Mouse (Mus musculus) hindbrain, embryonic 13.5 days (tissue): Measurements from ENCODE around the gene 4930402H24Rik. TPM values are rescaled to one million over a fixed set of nuclear protein-coding genes. Genes with fewer than 3 reads are reported as not detected.

Source experiments
- ATAC-seq: fragments of 200-750 bp; cut with Nextera tagmentation; 2 replicates; pipeline ENCODE4 v1.8.0; 2017; ENCODE audit warnings: moderate TSS enrichment; ENCODE audit not compliant: low FRiP score
- H3K27ac ChIP-seq: fragments of 300-500 bp; sonication (generic); 2 replicates; pipeline ENCODE4 v1.5.1; 2015; ENCODE audit warnings: inconsistent platforms, mild to moderate bottlenecking, moderate library complexity
- H3K27me3 ChIP-seq: fragments of 300-500 bp; sonication (generic); 2 replicates; pipeline ENCODE4 v1.6.1; 2015; ENCODE audit warnings: mild to moderate bottlenecking, inconsistent platforms
- H3K36me3 ChIP-seq: fragments of 300-500 bp; sonication (generic); 2 replicates; pipeline ENCODE4 v1.6.1; 2015; ENCODE audit warnings: mild to moderate bottlenecking, inconsistent platforms
- H3K4me1 ChIP-seq: fragments of 300-500 bp; sonication (generic); replicated peaks from 2 replicates; pipeline ENCODE4 v1.6.1; 2015; ENCODE audit warnings: inconsistent platforms
- H3K4me2 ChIP-seq: fragments of 300-500 bp; sonication (generic); 2 replicates; pipeline ENCODE4 v1.6.1; 2015; ENCODE audit warnings: inconsistent platforms, mild to moderate bottlenecking, moderate library complexity
- H3K4me3 ChIP-seq: fragments of 300-500 bp; sonication (generic); 2 replicates; pipeline ENCODE4 v1.5.1; 2015; ENCODE audit warnings: mild to moderate bottlenecking, inconsistent platforms
- H3K9ac ChIP-seq: fragments of 300-500 bp; sonication (generic); 2 replicates; pipeline ENCODE4 v1.6.1; 2015; ENCODE audit warnings: mild to moderate bottlenecking, inconsistent platforms
- H3K9me3 ChIP-seq: fragments of 300-500 bp; sonication (generic); 2 replicates; pipeline ENCODE4 v1.6.1; 2016; ENCODE audit warnings: inconsistent platforms
- WGBS: fragments of 180-500 bp; shearing (Covaris S2); methylation state at CpG from one replicate; pipeline ENCODE4 v1.1.7; 2015; 5-methylcytosine and 5-hydroxymethylcytosine counted together
- polyA plus RNA-seq: library from polyadenylated mRNA; unstranded; fragments of >200 nt; fragmentation: Nextera tagmentation; extraction: Ambion mirVana; gene quantifications from 2 replicates; pipeline ENCODE4 v1.2.1, GENCODE M21; 2015

The 4930402H24Rik gene
- polyA plus RNA-seq, 1 experiment from 2014 or later = 96.1 TPM

GRCm38 (mm10) chr2:130743576-130743975, 162.6 kb downstream of the 4930402H24Rik start:
- H3K9ac ChIP-seq = no peak overlapping the region
- no peaks in the 10 kb centered on the region for H3K4me1 ChIP-seq
- no peak for ATAC-seq
- 100% methylated on average over 1 of the region's 1 CpGs for WGBS
- no peak overlapping the region for H3K4me3 ChIP-seq
- no peaks in the 10 kb centered on the region for H3K27me3 ChIP-seq
- no peak overlapping the region for H3K4me2 ChIP-seq
- 0 out of 2 replicates have a peak, but pooled peaks cover 4% of the 10 kb centered on the region for H3K9me3 ChIP-seq
- H3K36me3 ChIP-seq = peaks cover 100% of the 10 kb centered on the region
- no peak overlapping the region for H3K27ac ChIP-seq

GRCm38 (mm10) chr2:130740096-130740495, 166.1 kb downstream of the 4930402H24Rik start:
- no peak overlapping the region for H3K4me3 ChIP-seq
- H3K27ac ChIP-seq = no peak overlapping the region
- no peaks in the 10 kb centered on the region for H3K27me3 ChIP-seq
- no peaks in the 10 kb centered on the region for H3K4me1 ChIP-seq
- WGBS = 44% methylated on average over 4 of the region's 4 CpGs
- H3K9me3 ChIP-seq = no peaks in the 10 kb centered on the region
- peaks cover 100% of the 10 kb centered on the region for H3K36me3 ChIP-seq
- no peak for ATAC-seq
- no peak overlapping the region for H3K4me2 ChIP-seq
- H3K9ac ChIP-seq = no peak overlapping the region

- WGBS = 74% methylated on average over 6 of the region's 6 CpGs
- Histone ChIP-seq H3K27me3 (no peaks in the 10 kb centered on the region), H3K4me3 (no peak overlapping the region), H3K4me1 (no peaks in the 10 kb centered on the region), H3K27ac (no peak overlapping the region), H3K9me3 (no peaks in the 10 kb centered on the region), H3K9ac (no peak overlapping the region), H3K4me2 (no peak overlapping the region), H3K36me3 (peaks cover 99% of the 10 kb centered on the region)
- no peak for ATAC-seq
Measured at GRCm38 (mm10) chr2:130738019-130738418, 168.2 kb downstream of the 4930402H24Rik start.

- WGBS = 90% methylated on average over 5 of the region's 5 CpGs
- ATAC-seq = no peak
- H3K36me3 ChIP-seq = peaks cover 97% of the 10 kb centered on the region
Measured at GRCm38 (mm10) chr2:130735281-130735680, 170.9 kb downstream of the 4930402H24Rik start.

GRCm38 (mm10) chr2:130733444-130733843, 172.8 kb downstream of the 4930402H24Rik start:
- no peaks in the 10 kb centered on the region for H3K27me3 ChIP-seq
- H3K4me2 ChIP-seq = no peak overlapping the region
- H3K4me3 ChIP-seq = no peak overlapping the region
- no peaks in the 10 kb centered on the region for H3K4me1 ChIP-seq
- H3K27ac ChIP-seq = no peak overlapping the region
- no peaks in the 10 kb centered on the region for H3K9me3 ChIP-seq
- ATAC-seq = no peak
- no peak overlapping the region for H3K9ac ChIP-seq
- H3K36me3 ChIP-seq = peaks cover 97% of the 10 kb centered on the region
- WGBS = 100% methylated on average over 2 of the region's 3 CpGs

More at GRCm38 (mm10) chr2:130735281-130735680, 170.9 kb downstream of the 4930402H24Rik start:
- H3K27ac ChIP-seq = no peak overlapping the region
- no peak overlapping the region for H3K9ac ChIP-seq
- no peaks in the 10 kb centered on the region for H3K9me3 ChIP-seq
- H3K4me3 ChIP-seq = no peak overlapping the region
- no peak overlapping the region for H3K4me2 ChIP-seq
- H3K4me1 ChIP-seq = no peaks in the 10 kb centered on the region
- no peaks in the 10 kb centered on the region for H3K27me3 ChIP-seq

DNA sequence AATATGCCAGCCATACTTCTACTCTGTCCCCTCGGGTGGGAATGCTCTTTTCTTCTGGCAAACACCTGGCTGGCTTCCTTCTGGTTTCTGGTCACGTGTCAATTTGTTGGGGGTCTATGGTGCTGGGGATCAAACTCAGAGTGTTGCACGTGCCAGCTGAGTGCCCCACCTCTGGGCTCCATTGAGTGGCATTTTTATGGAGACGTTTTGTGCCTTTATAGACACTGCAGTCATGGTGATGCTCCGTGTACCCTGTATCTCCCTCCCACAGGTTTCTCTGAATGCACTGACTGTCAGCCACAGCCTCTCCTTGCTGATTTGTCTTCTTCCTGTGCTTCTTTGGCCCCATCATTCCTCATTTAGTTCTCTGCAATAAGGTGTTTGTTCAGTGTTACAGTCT, 174.4 kb downstream of the 4930402H24Rik start:
- H3K9me3 ChIP-seq = no peaks in the 10 kb centered on the region
- no peak overlapping the region for H3K4me2 ChIP-seq
- H3K36me3 ChIP-seq = peaks cover 97% of the 10 kb centered on the region
- no peaks in the 10 kb centered on the region for H3K27me3 ChIP-seq
- no peak overlapping the region for H3K4me3 ChIP-seq
- no peak overlapping the region for H3K27ac ChIP-seq
- H3K9ac ChIP-seq = no peak overlapping the region
- H3K4me1 ChIP-seq = no peaks in the 10 kb centered on the region
- ATAC-seq = no peak
- 81% methylated on average over 5 of the region's 5 CpGs for WGBS

DNA sequence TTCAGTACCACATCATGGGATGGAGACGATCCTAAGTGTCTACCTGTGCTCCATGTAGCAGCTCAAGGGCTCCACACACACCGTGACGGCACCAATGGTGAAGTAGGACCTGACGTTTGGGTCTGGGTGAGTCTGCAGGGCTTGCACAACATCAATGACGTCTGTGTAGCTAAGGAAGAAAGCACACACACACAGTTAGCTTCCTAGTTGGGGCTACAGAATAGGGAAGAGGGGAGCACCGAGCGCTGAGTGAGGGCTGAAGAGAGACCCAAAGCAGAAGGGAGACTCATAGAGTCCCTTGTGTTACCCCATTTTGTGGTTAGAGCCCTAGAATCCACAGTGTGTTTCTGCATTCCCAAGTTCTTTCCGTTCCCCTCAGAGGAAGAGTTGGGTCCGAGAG, 175.5 kb downstream of the 4930402H24Rik start:
- Histone ChIP-seq H3K4me1 (no peaks in the 10 kb centered on the region), H3K27me3 (no peaks in the 10 kb centered on the region), H3K36me3 (peaks cover 97% of the 10 kb centered on the region), H3K4me2 (no peak overlapping the region), H3K4me3 (no peak overlapping the region), H3K9ac (no peak overlapping the region), H3K9me3 (no peaks in the 10 kb centered on the region), H3K27ac (no peak overlapping the region)
- WGBS = 94% methylated on average over 9 of the region's 9 CpGs
- ATAC-seq = no peak

DNA sequence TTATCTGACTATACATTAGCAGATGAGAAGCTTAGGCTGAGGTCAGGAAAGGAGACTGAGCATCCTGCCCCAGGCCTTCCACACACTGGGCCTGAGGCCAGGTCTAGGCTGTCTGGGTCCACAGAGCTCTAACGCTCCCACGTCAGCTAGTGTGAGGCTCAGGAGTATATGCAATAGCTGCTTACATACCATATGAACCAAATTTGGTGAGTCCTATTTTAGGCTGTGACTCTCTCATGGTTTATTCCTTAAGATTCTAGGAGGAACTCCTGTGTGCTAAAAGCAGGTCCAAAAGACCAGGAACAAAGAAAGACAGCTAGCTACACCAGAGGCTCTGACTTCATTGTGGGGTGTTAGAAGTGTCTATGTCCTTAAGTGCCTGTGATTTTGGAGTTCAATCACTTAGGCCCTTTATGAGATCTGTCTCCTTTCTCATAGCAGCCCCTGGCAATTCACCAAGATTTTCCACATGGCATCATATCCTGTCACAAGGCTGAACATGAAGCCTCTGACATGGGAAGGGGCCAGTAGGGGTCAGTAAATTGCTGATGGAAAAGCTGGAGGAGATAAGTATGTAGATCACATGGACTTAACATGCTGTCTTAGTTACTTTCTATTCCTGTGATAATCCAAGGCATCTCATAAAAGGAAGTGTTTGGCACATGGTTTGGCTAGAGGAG, 177.2 kb downstream of the 4930402H24Rik start:
- Histone ChIP-seq H3K36me3 (peaks cover 97% of the 10 kb centered on the region), H3K4me3 (no peak overlapping the region), H3K4me1 (no peaks in the 10 kb centered on the region), H3K9ac (no peak overlapping the region), H3K27me3 (no peaks in the 10 kb centered on the region), H3K27ac (no peak overlapping the region), H3K9me3 (no peaks in the 10 kb centered on the region), H3K4me2 (no peak overlapping the region)
- WGBS = 97% methylated on average over 2 of the region's 2 CpGs
- ATAC-seq = no peak

- no peak for ATAC-seq
- no peak overlapping the region for H3K4me2 ChIP-seq
- no peak overlapping the region for H3K9ac ChIP-seq
- peaks cover 99% of the 10 kb centered on the region for H3K36me3 ChIP-seq
- no peaks in the 10 kb centered on the region for H3K27me3 ChIP-seq
- H3K9me3 ChIP-seq = no peaks in the 10 kb centered on the region
- no peak overlapping the region for H3K27ac ChIP-seq
- no peak overlapping the region for H3K4me3 ChIP-seq
- no peaks in the 10 kb centered on the region for H3K4me1 ChIP-seq
- 86% methylated on average over 1 of the region's 1 CpGs for WGBS
Measured at GRCm38 (mm10) chr2:130727752-130728151, 178.5 kb downstream of the 4930402H24Rik start.

DNA sequence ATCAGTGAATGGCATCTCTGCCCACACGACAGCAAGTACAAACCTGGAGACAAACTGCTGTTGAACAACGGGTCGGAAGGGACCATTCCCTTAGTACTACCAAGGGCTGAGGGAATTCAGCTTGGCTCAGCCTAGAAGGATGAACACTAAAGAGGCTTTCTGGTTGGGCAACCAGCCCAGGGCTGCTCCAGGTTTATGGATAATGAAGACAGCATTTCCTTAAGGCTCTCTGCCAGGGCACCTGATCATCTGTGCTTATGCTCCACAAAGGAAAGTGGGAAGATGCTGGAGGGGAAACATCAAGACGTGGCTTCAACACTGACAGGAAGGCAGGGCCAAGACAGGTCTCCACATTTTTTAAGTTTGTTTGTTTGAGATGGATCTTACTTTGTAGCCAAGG, 181.8 kb downstream of the 4930402H24Rik start:
- ATAC-seq = no peak
- Histone ChIP-seq H3K9me3 (no peaks in the 10 kb centered on the region), H3K36me3 (peaks cover 97% of the 10 kb centered on the region), H3K27me3 (no peaks in the 10 kb centered on the region), H3K4me2 (no peak overlapping the region), H3K4me1 (no peaks in the 10 kb centered on the region), H3K4me3 (no peak overlapping the region), H3K9ac (no peak overlapping the region), H3K27ac (no peak overlapping the region)
- 85% methylated on average over 4 of the region's 4 CpGs for WGBS

DNA sequence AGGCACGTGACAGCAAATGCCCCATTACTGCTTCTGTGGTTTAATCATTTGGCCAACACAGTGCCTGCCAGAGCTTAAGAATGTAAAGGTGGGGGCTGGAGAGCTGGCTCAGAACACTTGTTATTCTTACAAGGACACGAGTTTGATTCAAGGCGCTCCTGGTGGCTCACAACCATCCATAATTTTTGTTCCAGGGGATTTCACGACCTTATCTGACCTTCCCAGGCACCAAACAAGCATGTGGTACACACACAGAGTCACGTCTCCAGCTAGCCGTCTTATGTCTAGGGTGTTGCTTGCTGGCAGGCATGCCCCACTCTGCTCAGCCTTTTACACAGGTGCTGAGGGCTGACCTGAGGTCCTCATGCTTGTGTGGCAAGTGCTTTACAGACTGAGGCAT, 188.3 kb downstream of the 4930402H24Rik start:
- 77% methylated on average over 6 of the region's 6 CpGs for WGBS
- H3K4me2 ChIP-seq = no peak overlapping the region
- H3K36me3 ChIP-seq = peaks cover 92% of the 10 kb centered on the region
- no peak overlapping the region for H3K9ac ChIP-seq
- no peaks in the 10 kb centered on the region for H3K4me1 ChIP-seq
- no peak overlapping the region for H3K4me3 ChIP-seq
- no peaks in the 10 kb centered on the region for H3K27me3 ChIP-seq
- no peak overlapping the region for H3K27ac ChIP-seq
- ATAC-seq = no peak
- H3K9me3 ChIP-seq = no peaks in the 10 kb centered on the region

GRCm38 (mm10) chr2:130707057-130707456, 199.1 kb downstream of the 4930402H24Rik start:
- no peak overlapping the region for H3K4me2 ChIP-seq
- no peak for ATAC-seq
- peaks cover 2% of the 10 kb centered on the region; the same call in 1 of the 2 replicates for H3K4me1 ChIP-seq
- H3K27me3 ChIP-seq = no peaks in the 10 kb centered on the region
- H3K9me3 ChIP-seq = no peaks in the 10 kb centered on the region
- peaks cover 64% of the 10 kb centered on the region for H3K36me3 ChIP-seq
- no peak overlapping the region for H3K4me3 ChIP-seq
- 74% methylated on average over 10 of the region's 10 CpGs for WGBS
- no peak overlapping the region for H3K27ac ChIP-seq
- no peak overlapping the region for H3K9ac ChIP-seq

DNA sequence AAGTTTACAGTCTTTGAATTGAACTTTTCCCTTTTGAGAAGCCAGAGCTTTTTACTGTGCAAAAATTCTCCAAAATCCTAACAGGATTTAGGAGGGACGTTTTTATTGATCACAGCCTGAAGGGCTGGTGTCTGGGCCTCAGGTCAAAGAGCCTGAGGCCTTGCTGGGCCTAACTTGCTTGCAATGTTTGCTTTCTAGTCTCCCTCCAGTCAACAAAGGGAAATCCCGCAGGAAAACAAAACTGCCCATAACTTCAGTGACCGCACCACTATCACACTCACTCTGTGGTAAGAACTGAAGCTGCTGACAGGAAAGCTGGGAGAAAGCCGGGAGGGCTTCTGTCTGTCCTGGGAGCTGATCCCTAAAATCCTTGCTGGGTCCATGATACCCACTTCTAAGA, 199.6 kb downstream of the 4930402H24Rik start:
- Histone ChIP-seq H3K4me3 (no peak overlapping the region), H3K27ac (no peak overlapping the region), H3K4me2 (no peak overlapping the region), H3K9ac (no peak overlapping the region), H3K36me3 (peaks cover 60% of the 10 kb centered on the region), H3K27me3 (no peaks in the 10 kb centered on the region), H3K9me3 (no peaks in the 10 kb centered on the region), H3K4me1 (peaks cover 2% of the 10 kb centered on the region; the same call in 1 of the 2 replicates)
- 67% methylated on average over 4 of the region's 4 CpGs for WGBS
- no peak for ATAC-seq
